Mouse (Mus musculus) CH12.LX (cell line): ENCODE measurements around the gene Trim24. TPM values are rescaled to one million over a fixed set of nuclear protein-coding genes. Genes with fewer than 3 reads are reported as not detected.

Experiments
- DNase-seq: peaks from one replicate; pipeline ENCODE4 v3.0.0-alpha.2; 2013; ENCODE audit errors: extremely low read depth
- H3K27ac ChIP-seq: 2 replicates; pipeline ENCODE4 v1.5.1; 2012; ENCODE audit warnings: low read depth, mild to moderate bottlenecking, control low read depth, moderate library complexity; ENCODE audit not compliant: insufficient read depth
- H3K27me3 ChIP-seq: replicated peaks from 2 replicates; pipeline ENCODE3; 2012; ENCODE audit warnings: inconsistent platforms
- H3K36me3 ChIP-seq, 2 experiments: replicated peaks in 1 of 2; 2 replicates each; pipeline versions ENCODE3 to v1.6.1; 2012; ENCODE audit warnings: inconsistent platforms in 1 of 2, low read length in 1 of 2, mild to moderate bottlenecking in 1 of 2, mixed read lengths in 1 of 2, moderate library complexity in 1 of 2; ENCODE audit not compliant: control insufficient read depth in 1 of 2, insufficient read depth in 1 of 2
- H3K4me1 ChIP-seq, 2 experiments: 2 replicates each; pipeline ENCODE4 v1.6.1; 2012; ENCODE audit warnings: inconsistent platforms in 1 of 2, moderate library complexity in 1 of 2; ENCODE audit not compliant: insufficient read depth in 2 of 2, control insufficient read depth in 1 of 2
- H3K4me2 ChIP-seq: 2 replicates; pipeline ENCODE4 v1.6.1; 2012; ENCODE audit warnings: low read depth, mild to moderate bottlenecking, control low read depth; ENCODE audit not compliant: poor library complexity, insufficient read depth, severe bottlenecking
- H3K4me3 ChIP-seq, 3 experiments: fragments of 150-350 bp in 1 of 3; sonication (generic) in 1 of 3; replicated peaks in 1 of 3; 2 replicates each; pipeline versions ENCODE3 to v1.5.1; 2011 to 2012; ENCODE audit warnings: low read depth in 2 of 3, low read length in 2 of 3, mild to moderate bottlenecking in 2 of 3, moderate library complexity in 2 of 3, control low read depth in 1 of 3, improper control_type of control experiment in 1 of 3, inconsistent platforms in 1 of 3, mixed read lengths in 1 of 3; ENCODE audit not compliant: poor library complexity in 1 of 3
- H3K79me2 ChIP-seq: replicated peaks from 2 replicates; pipeline ENCODE4 v1.6.1; 2012; ENCODE audit warnings: mild to moderate bottlenecking, moderate library complexity; ENCODE audit not compliant: control insufficient read depth, poor library complexity, insufficient read depth, severe bottlenecking; ENCODE audit errors: extremely low read depth
- H3K9ac ChIP-seq: 2 replicates; pipeline ENCODE4 v1.6.1; 2012; ENCODE audit warnings: low read depth, mild to moderate bottlenecking, control low read depth, moderate library complexity; ENCODE audit not compliant: insufficient read depth
- H3K9me3 ChIP-seq: replicated peaks from 2 replicates; pipeline ENCODE3; 2012; ENCODE audit warnings: low read length, inconsistent platforms, mixed read lengths
- BHLHE40 ChIP-seq: IDR thresholded peaks from 2 replicates; pipeline ENCODE4 v1.6.1; 2011; ENCODE audit warnings: mild to moderate bottlenecking, low read depth, low read length, improper control_type of control experiment
- CHD1 ChIP-seq: IDR thresholded peaks from 2 replicates; pipeline ENCODE4 v1.6.1; 2012; ENCODE audit warnings: low read depth, low read length, improper control_type of control experiment, inconsistent platforms
- CHD2 ChIP-seq: IDR thresholded peaks from 2 replicates; pipeline ENCODE4 v1.6.1; 2011; ENCODE audit warnings: low read length, improper control_type of control experiment
- CTCF ChIP-seq, 2 experiments: IDR thresholded peaks in 1 of 2; conservative IDR thresholded peaks in 1 of 2; 2 replicates each; pipeline ENCODE4 v1.5.1; 2011 to 2012; ENCODE audit warnings: low read depth in 2 of 2, low read length in 2 of 2, improper control_type of control experiment in 1 of 2, inconsistent platforms in 1 of 2, mild to moderate bottlenecking in 1 of 2, moderate library complexity in 1 of 2
- E2F4 ChIP-seq: IDR thresholded peaks from 2 replicates; pipeline ENCODE4 v1.6.1; 2011; ENCODE audit warnings: low read depth, low read length, improper control_type of control experiment; ENCODE audit not compliant: insufficient replicate concordance
- ELF1 ChIP-seq: IDR thresholded peaks from 2 replicates; pipeline ENCODE4 v1.6.1; 2014; ENCODE audit warnings: low read depth, mild to moderate bottlenecking, inconsistent platforms, low read length, improper control_type of control experiment
- EP300 ChIP-seq: IDR thresholded peaks from 2 replicates; pipeline ENCODE4 v1.6.1; 2011; ENCODE audit warnings: low read length, improper control_type of control experiment
- GABPA ChIP-seq: IDR thresholded peaks from 2 replicates; pipeline ENCODE4 v1.6.1; 2012; ENCODE audit warnings: low read depth, low read length, improper control_type of control experiment, inconsistent platforms; ENCODE audit not compliant: insufficient replicate concordance
- HCFC1 ChIP-seq: IDR thresholded peaks from 2 replicates; pipeline ENCODE4 v1.6.1; 2012; ENCODE audit warnings: low read depth, mild to moderate bottlenecking, inconsistent platforms, low read length, improper control_type of control experiment
- JUN ChIP-seq: IDR thresholded peaks from 2 replicates; pipeline ENCODE4 v1.6.1; 2011; ENCODE audit warnings: low read depth, mild to moderate bottlenecking, low read length, improper control_type of control experiment, moderate library complexity; ENCODE audit not compliant: insufficient read depth
- KAT2A ChIP-seq: IDR thresholded peaks from 2 replicates; pipeline ENCODE4 v1.6.1; 2012; ENCODE audit warnings: low read length, improper control_type of control experiment, inconsistent platforms; ENCODE audit not compliant: insufficient replicate concordance
- MAFK ChIP-seq: IDR thresholded peaks from 2 replicates; pipeline ENCODE4 v1.6.1; 2011; ENCODE audit warnings: low read length, improper control_type of control experiment; ENCODE audit not compliant: insufficient replicate concordance
- MEF2A ChIP-seq: IDR thresholded peaks from 2 replicates; pipeline ENCODE4 v1.6.1; 2014; ENCODE audit warnings: low read depth, mild to moderate bottlenecking, inconsistent platforms, low read length, improper control_type of control experiment, borderline replicate concordance
- MXI1 ChIP-seq: IDR thresholded peaks from 2 replicates; pipeline ENCODE4 v1.6.1; 2011; ENCODE audit warnings: mild to moderate bottlenecking, low read depth, low read length, improper control_type of control experiment
- MYC ChIP-seq: IDR thresholded peaks from 2 replicates; pipeline ENCODE4 v1.6.1; 2011; ENCODE audit warnings: low read depth, mild to moderate bottlenecking, improper control_type of control experiment, low read length
- NELFE ChIP-seq: IDR thresholded peaks from 2 replicates; pipeline ENCODE4 v1.6.1; 2011; ENCODE audit warnings: low read depth, low read length, improper control_type of control experiment
- PAX5 ChIP-seq: IDR thresholded peaks from 2 replicates; pipeline ENCODE4 v1.6.1; 2012; ENCODE audit warnings: low read length, inconsistent platforms, mixed read lengths
- POLR2A ChIP-seq: IDR thresholded peaks from 2 replicates; pipeline ENCODE4 v1.6.1; 2011; ENCODE audit warnings: low read depth, mild to moderate bottlenecking, improper control_type of control experiment, low read length
- POLR2AphosphoS2 ChIP-seq: IDR thresholded peaks from 2 replicates; pipeline ENCODE4 v1.6.1; 2011; ENCODE audit warnings: low read depth, low read length, improper control_type of control experiment
- RAD21 ChIP-seq: IDR thresholded peaks from 2 replicates; pipeline ENCODE4 v1.6.1; 2011; ENCODE audit warnings: low read depth, mild to moderate bottlenecking, low read length, improper control_type of control experiment, moderate library complexity
- RCOR1 ChIP-seq: conservative IDR thresholded peaks from 2 replicates; pipeline ENCODE4 v1.6.1; 2012; ENCODE audit warnings: low read depth, mild to moderate bottlenecking, inconsistent platforms, low read length, improper control_type of control experiment
- SIN3A ChIP-seq: IDR thresholded peaks from 2 replicates; pipeline ENCODE4 v1.6.1; 2012; ENCODE audit warnings: low read length, improper control_type of control experiment, inconsistent platforms
- TBP ChIP-seq: conservative IDR thresholded peaks from 2 replicates; pipeline ENCODE4 v1.6.1; 2011; ENCODE audit warnings: low read depth, low read length, improper control_type of control experiment
- TCF12 ChIP-seq: IDR thresholded peaks from 2 replicates; pipeline ENCODE4 v1.6.1; 2014; ENCODE audit warnings: low read depth, mild to moderate bottlenecking, inconsistent platforms, low read length, improper control_type of control experiment
- USF1 ChIP-seq: IDR thresholded peaks from 2 replicates; pipeline ENCODE4 v1.6.1; 2014; ENCODE audit warnings: low read depth, mild to moderate bottlenecking, inconsistent platforms, low read length, improper control_type of control experiment
- USF2 ChIP-seq: conservative IDR thresholded peaks from 2 replicates; pipeline ENCODE4 v1.6.1; 2011; ENCODE audit warnings: low read depth, low read length, improper control_type of control experiment
- ZC3H11A ChIP-seq: IDR thresholded peaks from 2 replicates; pipeline ENCODE4 v1.6.1; 2012; ENCODE audit warnings: low read depth, mild to moderate bottlenecking, inconsistent platforms, low read length, improper control_type of control experiment
- ZKSCAN1 ChIP-seq: IDR thresholded peaks from 2 replicates; pipeline ENCODE4 v1.6.1; 2012; ENCODE audit warnings: low read depth, inconsistent platforms, low read length, improper control_type of control experiment, borderline replicate concordance
- ZMIZ1 ChIP-seq: IDR thresholded peaks from 2 replicates; pipeline ENCODE4 v1.6.1; 2012; ENCODE audit warnings: low read depth, mild to moderate bottlenecking, inconsistent platforms, low read length, improper control_type of control experiment
- ZNF384 ChIP-seq: IDR thresholded peaks from 2 replicates; pipeline ENCODE4 v1.6.1; 2012; ENCODE audit warnings: low read depth, low read length, improper control_type of control experiment, inconsistent platforms
- dilution Hi-C: fragments of 300-500 bp; cut with MboI; formaldehyde crosslinking; loops from 2 replicates; pipeline ENCODE4 v1.14.3; 2020; ENCODE audit warnings: low sequenced_read_pairs; ENCODE audit not compliant: extremely low pct_unique_long_range_greater_than_20kb, extremely low pct_ligation_motif_present
- in situ Hi-C: fragments of 300-500 bp; cut with MboI; formaldehyde crosslinking; loops from 3 replicates; pipeline ENCODE4 v1.14.3; 2019; ENCODE audit warnings: low sequenced_read_pairs, low pct_ligation_motif_present, low pct_unique_long_range_greater_than_20kb, mixed read lengths
- polyA plus RNA-seq: library from polyadenylated mRNA; unstranded; fragments of >175 nt; gene quantifications from 2 replicates; pipeline ENCODE4 v1.2.1, GENCODE M21; 2012; ENCODE audit warnings: low read depth; ENCODE audit not compliant: insufficient read length
- total RNA-seq, 2 experiments: library from RNA; depleted of rRNA; stranded (reverse); fragments of 300-350 nt in 1 of 2; fragments of >200 nt in 1 of 2; gene quantifications; 2 replicates each; pipeline ENCODE4 v1.2.3; 2012 to 2014

Gene Trim24
- total and polyA plus RNA-seq, 3 experiments, result 23.7 to 35.7 (median 31.7) TPM

GRCm38 (mm10) chr6:37857196-37857874 is 13.3 kb upstream of the Trim24 start:
- Histone ChIP-seq H3K4me3 (no peak overlapping the region), H3K27me3 (no peaks in the 10 kb centered on the region), H3K9ac (no peak overlapping the region), H3K4me2 (no peak overlapping the region), H3K9me3 (no peaks in the 10 kb centered on the region), H3K4me1 (no peaks in the 10 kb centered on the region), H3K36me3 (no peaks in the 10 kb centered on the region), H3K79me2 (no peaks in the 10 kb centered on the region), H3K27ac (no peak overlapping the region)
- TF ChIP-seq HCFC1, result no peak
- no peak for TF ChIP-seq KAT2A
- TF ChIP-seq USF1, result no peak
- no peak for TF ChIP-seq TCF12
- TF ChIP-seq POLR2AphosphoS2, result no peak
- no peak for TF ChIP-seq CHD2
- TF ChIP-seq GABPA, result no peak
- no peak for TF ChIP-seq PAX5
- no peak for TF ChIP-seq NELFE
- TF ChIP-seq TBP, result no peak
- TF ChIP-seq ZMIZ1, result no peak
- TF ChIP-seq MYC, result no peak
- no peak for TF ChIP-seq E2F4
- no peak for TF ChIP-seq ELF1
- TF ChIP-seq MAFK, result no peak
- dilution Hi-C loops, result no loop called here
- no peak for DNase-seq
- in situ Hi-C loops, result loop anchor here (25.0 kb wide), 1 partner anchor 270 kb away; no protein-coding TSS in a partner anchor

GRCm38 (mm10) chr6:37858126-37858525 is 12.5 kb upstream of the Trim24 start:
- H3K27me3 ChIP-seq, result no peaks in the 10 kb centered on the region
- H3K27ac ChIP-seq, result no peak overlapping the region
- in situ Hi-C loops, result loop anchor here (25.0 kb wide), 1 partner anchor 271 kb away; no protein-coding TSS in a partner anchor
- no peaks in the 10 kb centered on the region for H3K79me2 ChIP-seq
- no peak for DNase-seq
- H3K9me3 ChIP-seq, result no peaks in the 10 kb centered on the region
- no peaks in the 10 kb centered on the region for H3K36me3 ChIP-seq
- no peak overlapping the region for H3K4me2 ChIP-seq
- no peak overlapping the region for H3K4me3 ChIP-seq
- H3K4me1 ChIP-seq, result no peaks in the 10 kb centered on the region
- no peak overlapping the region for H3K9ac ChIP-seq
- TF ChIP-seq SIN3A, result no peak
- no peak for TF ChIP-seq GABPA
- no peak for TF ChIP-seq ZKSCAN1
- TF ChIP-seq MAFK, result no peak
- TF ChIP-seq TCF12, result no peak
- TF ChIP-seq MEF2A, result no peak
- TF ChIP-seq BHLHE40, result no peak
- no peak for TF ChIP-seq RCOR1
- no peak for TF ChIP-seq USF2
- no peak for TF ChIP-seq MXI1
- no peak for TF ChIP-seq ZC3H11A
- no peak for TF ChIP-seq HCFC1
- TF ChIP-seq EP300, result no peak
- TF ChIP-seq ZNF384, result no peak
- no peak for TF ChIP-seq POLR2A
- TF ChIP-seq MYC, result no peak
- no peak for TF ChIP-seq CHD1
- TF ChIP-seq RAD21, result no peak
- TF ChIP-seq JUN, result no peak
- no peak for TF ChIP-seq CTCF (conservative IDR thresholded peaks at IDR 0.05 in 1 of 2, IDR thresholded peaks at IDR 0.05 in 1 of 2; ENCODE audit: low read depth in 2 of 2, low read length in 2 of 2)
- dilution Hi-C loops, result no loop called here
